Mouse (Mus musculus) megakaryocyte, embryonic 14.5 days (primary cell): ENCODE results near the gene Itga5. TPM values are rescaled to one million over a fixed set of nuclear protein-coding genes. Genes with fewer than 3 reads are reported as not detected.
"Not testable (repeated sequence)": the region's sequence is repeated elsewhere in the genome, so short reads cannot be mapped to it uniquely, and the experiment has no call there.

Experiments
- H3K27me3 ChIP-seq: replicated peaks from 2 replicates; pipeline ENCODE3; 2012; ENCODE audit warnings: inconsistent platforms
- H3K36me3 ChIP-seq: replicated peaks from 2 replicates; pipeline ENCODE3; 2012; ENCODE audit warnings: low read length, inconsistent platforms, mixed read lengths
- H3K4me1 ChIP-seq: 2 replicates; pipeline ENCODE4 v1.6.1; 2012; ENCODE audit warnings: inconsistent platforms
- H3K4me3 ChIP-seq: replicated peaks from 2 replicates; pipeline ENCODE3; 2012; ENCODE audit warnings: moderate library complexity, mild to moderate bottlenecking, inconsistent platforms
- H3K9me3 ChIP-seq: 2 replicates; pipeline ENCODE4 v1.6.1; 2012; ENCODE audit warnings: inconsistent platforms
- FLI1 ChIP-seq: IDR thresholded peaks from 2 replicates; pipeline ENCODE4 v1.6.1; 2012; ENCODE audit warnings: low read length, inconsistent platforms, mixed read lengths
- GATA1 ChIP-seq: IDR thresholded peaks from 3 replicates; pipeline ENCODE4 v1.6.1; 2012; ENCODE audit warnings: mixed read lengths, low read length, inconsistent platforms, borderline replicate concordance
- polyA plus RNA-seq: library from polyadenylated mRNA; stranded (reverse); fragments of >175 nt; gene quantifications from 2 replicates; pipeline ENCODE4 v1.2.3, GENCODE M21; 2012; ENCODE audit warnings: low replicate concordance; ENCODE audit not compliant: insufficient read depth

The Itga5 gene
- polyA plus RNA-seq: 20.5 and 26.4 TPM in 2 replicates

DNA sequence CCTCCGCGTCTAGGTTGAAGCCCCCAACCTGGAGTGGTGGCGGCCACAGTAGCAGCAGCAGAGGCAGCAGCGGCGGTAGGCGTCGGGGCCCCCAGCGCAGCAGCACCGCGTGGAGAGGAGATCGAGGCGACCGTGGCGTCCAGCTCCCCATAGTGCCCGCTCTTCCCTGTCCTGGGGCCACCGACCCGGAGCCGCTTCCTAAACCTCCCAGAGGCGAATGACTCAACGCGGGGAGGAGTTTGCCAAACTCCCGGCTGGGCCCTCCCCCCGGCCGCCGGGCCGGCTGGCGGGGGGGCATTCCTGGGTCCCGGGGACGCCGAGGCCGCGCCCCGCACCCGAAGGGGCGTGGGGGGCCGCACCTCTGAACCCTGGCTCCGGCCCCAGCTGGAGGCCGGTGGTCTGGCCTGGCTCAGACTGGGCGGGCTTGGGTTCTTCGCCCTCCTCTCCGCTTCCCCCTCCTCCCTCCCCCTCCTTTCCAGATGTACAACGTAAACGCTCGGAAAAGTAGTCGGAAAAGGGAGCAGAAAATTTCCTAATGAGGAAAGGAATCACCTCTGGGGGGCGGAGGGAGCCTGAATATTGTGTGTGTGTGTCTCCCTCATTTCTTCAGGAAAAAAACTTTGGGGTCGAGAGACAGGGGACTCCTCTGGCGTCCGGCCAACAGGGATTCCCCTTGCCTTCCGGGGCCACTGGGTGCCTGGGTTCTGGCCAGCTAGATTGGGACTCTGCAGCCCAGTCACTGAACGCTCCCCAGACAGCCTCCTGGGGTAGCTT lies at the start of gene Itga5:
Gene Itga5, minus strand, starts transcription at position 388 of the 774 bp plus-strand sequence.
- H3K9me3 ChIP-seq: no peaks in the 10 kb centered on the region
- H3K4me3 ChIP-seq: peak within 1 kb of the TSS; percentile 97
- H3K36me3 ChIP-seq: peaks cover 7% of the 10 kb centered on the region
- peaks cover 2% of the 10 kb centered on the region for H3K27me3 ChIP-seq
- H3K4me1 ChIP-seq: peaks cover 87% of the 10 kb centered on the region
- TF ChIP-seq GATA1 (no peak), FLI1 (no peak)

DNA sequence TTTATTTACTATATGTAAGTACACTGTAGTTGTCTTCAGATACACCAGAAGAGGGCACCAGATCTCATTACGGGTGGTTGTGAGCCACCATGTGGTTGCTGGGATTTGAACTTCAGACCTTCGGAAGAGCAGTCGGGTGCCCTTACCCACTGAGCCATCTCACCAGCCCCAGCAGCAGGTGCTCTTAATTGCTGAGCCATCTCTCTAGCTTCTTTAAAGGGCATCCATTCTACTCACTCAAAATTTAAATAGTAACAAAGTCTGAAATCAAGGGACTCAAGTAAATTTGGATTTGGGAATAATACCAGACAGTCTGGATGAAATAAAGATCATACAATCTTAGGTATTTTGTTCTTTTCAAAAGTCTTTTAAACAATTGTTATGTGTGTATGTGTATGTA lies 39.0 kb upstream of the Itga5 start:
- H3K4me1 ChIP-seq: peaks cover 13% of the 10 kb centered on the region; the same call in 1 of the 2 replicates
- not testable (repeated sequence) for H3K4me3 ChIP-seq, H3K36me3 ChIP-seq, H3K27me3 ChIP-seq, H3K9me3 ChIP-seq

GRCm38 (mm10) chr15:103401361-103401760 lies 34.8 kb upstream of the Itga5 start:
- Histone ChIP-seq H3K9me3 (no peaks in the 10 kb centered on the region), H3K4me3 (no peak overlapping the region), H3K4me1 (peaks cover 13% of the 10 kb centered on the region; the same call in 1 of the 2 replicates), H3K27me3 (no peaks in the 10 kb centered on the region), H3K36me3 (no peaks in the 10 kb centered on the region)
- no peak for TF ChIP-seq GATA1
- TF ChIP-seq FLI1: no peak

- Histone ChIP-seq H3K9me3 (no peaks in the 10 kb centered on the region), H3K4me3 (no peak overlapping the region), H3K27me3 (peaks cover 12% of the 10 kb centered on the region), H3K36me3 (no peaks in the 10 kb centered on the region), H3K4me1 (peaks cover 4% of the 10 kb centered on the region; the same call in 1 of the 2 replicates)
- TF ChIP-seq GATA1 (no peak), FLI1 (no peak)
Observed at GRCm38 (mm10) chr15:103393577-103393976, 27.0 kb upstream of the Itga5 start.

GRCm38 (mm10) chr15:103388556-103389145 lies 22.1 kb upstream of the Itga5 start:
- Histone ChIP-seq H3K9me3 (no peaks in the 10 kb centered on the region), H3K36me3 (no peaks in the 10 kb centered on the region), H3K27me3 (peaks cover 19% of the 10 kb centered on the region), H3K4me1 (peaks cover 43% of the 10 kb centered on the region), H3K4me3 (no peak overlapping the region)
- TF ChIP-seq GATA1 (no peak), FLI1 (no peak)

- TF ChIP-seq FLI1 (no peak), GATA1 (no peak)
- H3K27me3 ChIP-seq: peaks cover 12% of the 10 kb centered on the region
- H3K36me3 ChIP-seq: no peaks in the 10 kb centered on the region
- no peak overlapping the region for H3K4me3 ChIP-seq
- no peaks in the 10 kb centered on the region for H3K9me3 ChIP-seq
- H3K4me1 ChIP-seq: peaks cover 69% of the 10 kb centered on the region
Observed at GRCm38 (mm10) chr15:103383771-103384488, 17.4 kb upstream of the Itga5 start.

- H3K36me3 ChIP-seq: no peaks in the 10 kb centered on the region
- TF ChIP-seq GATA1: no peak
- TF ChIP-seq FLI1: no peak
- H3K4me1 ChIP-seq: peaks cover 71% of the 10 kb centered on the region
- peaks cover 14% of the 10 kb centered on the region for H3K27me3 ChIP-seq
- H3K4me3 ChIP-seq: peak overlapping the region; percentile 38
- H3K9me3 ChIP-seq: no peaks in the 10 kb centered on the region
Observed at GRCm38 (mm10) chr15:103382795-103383406, 16.3 kb upstream of the Itga5 start.

DNA sequence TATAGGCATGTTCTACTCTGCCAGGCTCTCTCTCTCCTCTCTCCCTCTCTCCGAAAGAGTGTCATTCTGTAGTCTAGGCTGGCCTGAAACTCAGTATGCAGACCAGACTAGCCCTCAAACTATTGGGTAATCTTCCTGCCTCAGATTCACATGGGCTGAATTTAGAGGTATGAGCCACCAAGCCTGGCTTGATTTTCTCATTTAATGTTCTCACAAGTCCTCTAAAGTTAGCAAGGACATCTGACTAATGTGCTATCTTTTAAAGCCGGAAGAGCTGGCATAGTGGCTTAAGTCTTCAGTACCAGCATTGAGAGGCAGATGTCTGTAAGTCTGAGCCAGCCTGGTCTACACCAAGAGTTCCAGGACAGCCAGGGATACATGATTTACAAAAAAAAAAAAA lies 15.5 kb upstream of the Itga5 start:
- no peak for TF ChIP-seq GATA1
- no peak for TF ChIP-seq FLI1
- no peaks in the 10 kb centered on the region for H3K9me3 ChIP-seq

GRCm38 (mm10) chr15:103378665-103379356 lies 12.2 kb upstream of the Itga5 start:
- Histone ChIP-seq H3K4me3 (no peak overlapping the region), H3K27me3 (peaks cover 33% of the 10 kb centered on the region), H3K36me3 (no peaks in the 10 kb centered on the region), H3K4me1 (peaks cover 52% of the 10 kb centered on the region), H3K9me3 (no peaks in the 10 kb centered on the region)
- TF ChIP-seq FLI1 (no peak), GATA1 (no peak)

More for the DNA sequence above, 15.5 kb upstream of the Itga5 start:
- Histone ChIP-seq H3K4me1 (peaks cover 71% of the 10 kb centered on the region), H3K36me3 (no peaks in the 10 kb centered on the region), H3K27me3 (peaks cover 21% of the 10 kb centered on the region), H3K4me3 (no peak overlapping the region)
